Mouse (Mus musculus) mouse embryonic stem cell (cell line): ENCODE measurements around the gene Ifitm5.

ENCODE experiments used
- in situ Hi-C, 2 experiments: fragments of 300-500 bp; cut with MboI; formaldehyde crosslinking; loops; 1 replicate in 1 of 2; 3 replicates in 1 of 2; pipeline ENCODE4 v1.14.3; 2019 to 2020; ENCODE audit warnings: low sequenced_read_pairs in 2 of 2, low pct_unique_long_range_greater_than_20kb in 1 of 2, mixed read lengths in 1 of 2; ENCODE audit not compliant: unreplicated experiment in 1 of 2

Gene Ifitm5

GRCm38 (mm10) chr7:140912846-140913482 is 37.1 kb downstream of the Ifitm5 start:
- in situ Hi-C loops = loop anchor here in 1 of 2 experiments (25.0 kb wide), 1 partner anchor 274 kb away; the partner anchor contains the start of genes Hras and Lrrc56

- in situ Hi-C loops = loop anchor here in 1 of 2 experiments (25.0 kb wide), 1 partner anchor 275 kb away; the partner anchor contains the start of genes Hras and Lrrc56
Observed at GRCm38 (mm10) chr7:140912293-140912692, 37.8 kb downstream of the Ifitm5 start.

GRCm38 (mm10) chr7:140908634-140909107 is 41.4 kb downstream of the Ifitm5 start:
- in situ Hi-C loops = loop anchor here in 1 of 2 experiments (25.0 kb wide), 1 partner anchor 279 kb away; the partner anchor contains the start of genes Hras and Lrrc56

GRCm38 (mm10) chr7:140908181-140908580 is 41.9 kb downstream of the Ifitm5 start:
- in situ Hi-C loops = loop anchor here in 1 of 2 experiments (25.0 kb wide), 1 partner anchor 279 kb away; the partner anchor contains the start of genes Hras and Lrrc56

GRCm38 (mm10) chr7:140907697-140908096 is 42.4 kb downstream of the Ifitm5 start:
- in situ Hi-C loops = loop anchor here in 1 of 2 experiments (25.0 kb wide), 1 partner anchor 280 kb away; the partner anchor contains the start of genes Hras and Lrrc56

GRCm38 (mm10) chr7:140907131-140907530 is 43.0 kb downstream of the Ifitm5 start:
- in situ Hi-C loops = loop anchor here in 1 of 2 experiments (25.0 kb wide), 1 partner anchor 280 kb away; the partner anchor contains the start of genes Hras and Lrrc56

- in situ Hi-C loops = loop anchor here in 1 of 2 experiments (25.0 kb wide), 1 partner anchor 282 kb away; the partner anchor contains the start of genes Hras and Lrrc56
Observed at GRCm38 (mm10) chr7:140905642-140906081, 44.4 kb downstream of the Ifitm5 start.

- in situ Hi-C loops = loop anchor here in 1 of 2 experiments (5.0 to 25.0 kb wide), 2 partner anchors 61 to 284 kb away; partner anchors contain the start of genes Hras and Lrrc56
Observed at GRCm38 (mm10) chr7:140903212-140903611, 46.9 kb downstream of the Ifitm5 start.

- in situ Hi-C loops = loop anchor here in 1 of 2 experiments (5.0 to 25.0 kb wide), 2 partner anchors 60 to 285 kb away; partner anchors contain the start of genes Hras and Lrrc56
Observed at GRCm38 (mm10) chr7:140902036-140902875, 47.8 kb downstream of the Ifitm5 start.

- in situ Hi-C loops = loop anchor here in 1 of 2 experiments (5.0 to 25.0 kb wide), 2 partner anchors 58 to 287 kb away; partner anchors contain the start of genes Hras and Lrrc56
Observed at GRCm38 (mm10) chr7:140900220-140900619, 49.9 kb downstream of the Ifitm5 start, which contains the start of gene Cox8b. TSS of gene Cox8b (minus strand) at chr7:140900446.

- in situ Hi-C loops = loop anchor here in 1 of 2 experiments (5.0 kb wide), 1 partner anchor 52 kb away; the partner anchor contains the start of genes Odf3 and Scgb1c1
Observed at GRCm38 (mm10) chr7:140899121-140899520, 51.0 kb downstream of the Ifitm5 start.
